Mouse (Mus musculus) liver, embryonic 14.5 days (tissue): ENCODE results near the gene Adra1b.

Experiments
- CTCF ChIP-seq: IDR thresholded peaks from 2 replicates; pipeline ENCODE4 v1.5.1; 2016; ENCODE audit warnings: antibody characterized with exemption, low read depth, control low read depth
- EP300 ChIP-seq: IDR thresholded peaks from 2 replicates; pipeline ENCODE4 v1.6.1; 2016; ENCODE audit warnings: antibody characterized with exemption, low read depth

GRCm38 (mm10) chr11:43927133-43927815, 26.3 kb upstream of the Adra1b start:
- TF ChIP-seq EP300 = no peak
- no peak for TF ChIP-seq CTCF
